Mouse (Mus musculus): ENCODE measurements at regions not wholly inside any gene's neighbourhood (a gene's known extent, or its start where the extent isn't known, plus 50 kb on each side); places are given as distances from the start of the nearest gene placed in this dataset.

DNA sequence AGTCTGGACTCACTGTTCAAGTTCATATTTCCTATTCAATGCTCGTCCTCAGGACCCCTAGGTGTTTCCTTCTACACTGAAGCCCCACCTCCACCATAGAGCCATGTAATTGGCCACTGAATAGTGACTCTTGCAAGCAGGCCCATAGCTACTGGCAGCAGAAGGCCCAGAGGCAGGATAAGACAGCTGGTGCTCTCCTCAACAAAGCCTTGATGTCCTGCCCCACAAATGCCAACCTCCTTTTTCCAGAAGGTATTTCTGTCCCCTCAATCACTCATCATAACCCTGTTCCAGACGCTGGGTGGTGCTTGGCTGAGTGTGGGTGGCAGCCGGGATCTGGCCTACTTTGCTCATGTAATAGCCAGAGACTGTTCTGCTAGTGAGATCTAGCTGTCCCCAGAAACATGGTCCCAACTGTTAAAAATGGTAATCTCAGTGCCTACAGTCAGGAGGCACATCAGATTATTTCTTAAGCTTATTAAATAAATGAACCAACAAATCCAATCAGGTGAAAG is 530.9 kb downstream of the 1810013L24Rik start:
- H3K4me2 ChIP-seq (ENCODE audit: low read depth) = no peak overlapping the region
- H3ac ChIP-seq (ENCODE audit: control insufficient read depth, insufficient read length) = no peak overlapping the region
- TF ChIP-seq MYOG (IDR thresholded peaks at IDR 0.05; ENCODE audit: control insufficient read depth in 1 of 3, insufficient read depth in 1 of 3, insufficient read length in 2 of 3, low read depth in 2 of 3) (no peak), MAX (IDR thresholded peaks at IDR 0.05; ENCODE audit: low read depth) (no peak), E2F4 (IDR thresholded peaks at IDR 0.05; ENCODE audit: insufficient read depth) (no peak), POLR2AphosphoS2 (IDR thresholded peaks at IDR 0.05; ENCODE audit: insufficient read length, low read depth) (no peak), SRF (IDR thresholded peaks at IDR 0.05; ENCODE audit: control insufficient read depth, insufficient read length, low read depth) (no peak), POLR2A (IDR thresholded peaks at IDR 0.05; ENCODE audit: insufficient read length, low read depth) (no peak), TCF3 (IDR thresholded peaks at IDR 0.05; ENCODE audit: insufficient read length, low read depth) (no peak), USF1 (IDR thresholded peaks at IDR 0.05; ENCODE audit: low read depth) (no peak), CEBPB (IDR thresholded peaks at IDR 0.05; ENCODE audit: insufficient read depth, poor library complexity, severe bottlenecking) (no peak), REST (IDR thresholded peaks at IDR 0.05; ENCODE audit: insufficient read depth, insufficient read length) (no peak)
- H3K79me2 ChIP-seq (ENCODE audit: control insufficient read depth, insufficient read depth) = no peaks in the 10 kb centered on the region
- no peaks in the 10 kb centered on the region for H3K36me3 ChIP-seq (ENCODE audit: control insufficient read depth, insufficient read depth)
- H3K27me3 ChIP-seq (ENCODE audit: control insufficient read depth, insufficient read depth, insufficient read length) = no peaks in the 10 kb centered on the region
- H3K4me3 ChIP-seq = no peak overlapping the region

DNA sequence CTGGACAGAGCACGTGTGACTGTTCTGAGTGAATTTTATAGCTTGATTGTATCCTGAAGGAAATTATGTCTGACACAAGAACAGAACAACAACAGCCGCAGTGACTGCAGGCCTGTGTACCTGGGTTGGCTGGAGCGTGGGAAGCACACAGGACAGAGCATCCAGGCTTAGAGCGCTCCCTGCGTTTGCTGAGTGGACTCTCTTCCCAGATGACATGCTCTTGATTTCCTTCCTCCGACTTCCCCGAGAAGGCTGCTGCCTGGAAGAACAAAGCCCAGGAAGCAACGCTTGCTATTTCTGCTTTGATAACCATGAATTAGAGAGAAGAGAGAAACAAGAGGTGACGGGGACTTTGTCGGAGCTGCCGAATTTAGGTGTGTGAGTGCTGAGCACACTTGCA is 532.2 kb downstream of the 1810013L24Rik start:
- Histone ChIP-seq H3ac (ENCODE audit: control insufficient read depth, insufficient read length) (no peak overlapping the region), H3K4me2 (ENCODE audit: low read depth) (no peak overlapping the region), H3K4me3 (no peak overlapping the region), H3K79me2 (ENCODE audit: control insufficient read depth, insufficient read depth) (no peaks in the 10 kb centered on the region), H3K27me3 (ENCODE audit: control insufficient read depth, insufficient read depth, insufficient read length) (no peaks in the 10 kb centered on the region), H3K36me3 (ENCODE audit: control insufficient read depth, insufficient read depth) (no peaks in the 10 kb centered on the region)
- TF ChIP-seq MAX (IDR thresholded peaks at IDR 0.05; ENCODE audit: low read depth) = no peak
- TF ChIP-seq MYOD1 (IDR thresholded peaks at IDR 0.05; ENCODE audit: control insufficient read depth in 1 of 3, insufficient read length in 2 of 3, low read depth in 2 of 3) = no peak
- no peak for TF ChIP-seq MYOG (IDR thresholded peaks at IDR 0.05; ENCODE audit: control insufficient read depth in 1 of 3, insufficient read depth in 1 of 3, insufficient read length in 2 of 3, low read depth in 2 of 3)

DNA sequence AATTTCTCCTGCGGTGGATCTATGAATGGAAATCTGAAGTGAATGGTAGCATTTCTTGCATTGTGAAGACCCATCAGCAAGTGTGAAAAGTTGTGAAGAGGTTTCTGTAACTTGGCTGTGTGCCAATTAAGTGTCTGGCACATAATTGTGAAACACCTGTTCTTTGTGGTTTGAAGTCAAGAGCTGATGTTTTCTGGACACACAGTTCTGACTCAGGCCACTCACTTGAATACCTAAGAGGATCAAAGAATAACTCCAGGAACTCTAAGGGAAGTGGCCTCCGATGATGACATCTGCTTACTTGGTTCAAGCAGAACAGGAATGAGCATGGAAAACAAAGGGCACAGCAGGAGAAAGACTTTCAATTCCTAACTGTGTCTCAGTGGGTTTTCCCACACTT is 534.2 kb downstream of the 1810013L24Rik start:
- no peak overlapping the region for H3K4me2 ChIP-seq (ENCODE audit: low read depth)
- TF ChIP-seq TCF12 (IDR thresholded peaks at IDR 0.05; ENCODE audit: insufficient read depth, poor library complexity, severe bottlenecking) = no peak
- TF ChIP-seq TCF3 (IDR thresholded peaks at IDR 0.05; ENCODE audit: insufficient read length, low read depth) = no peak
- no peak for TF ChIP-seq SRF (IDR thresholded peaks at IDR 0.05; ENCODE audit: control insufficient read depth, insufficient read length, low read depth)
- no peak for TF ChIP-seq MAX (IDR thresholded peaks at IDR 0.05; ENCODE audit: low read depth)
- TF ChIP-seq MYOG (IDR thresholded peaks at IDR 0.05; ENCODE audit: control insufficient read depth in 1 of 3, insufficient read depth in 1 of 3, insufficient read length in 2 of 3, low read depth in 2 of 3) = no peak
- TF ChIP-seq CEBPB (IDR thresholded peaks at IDR 0.05; ENCODE audit: insufficient read depth, poor library complexity, severe bottlenecking) = no peak
- TF ChIP-seq E2F4 (IDR thresholded peaks at IDR 0.05; ENCODE audit: insufficient read depth) = no peak
- no peak for TF ChIP-seq POLR2AphosphoS2 (IDR thresholded peaks at IDR 0.05; ENCODE audit: insufficient read length, low read depth)
- TF ChIP-seq MYOD1 (IDR thresholded peaks at IDR 0.05; ENCODE audit: control insufficient read depth in 1 of 3, insufficient read length in 2 of 3, low read depth in 2 of 3) = no peak
- TF ChIP-seq USF1 (IDR thresholded peaks at IDR 0.05; ENCODE audit: low read depth) = no peak
- no peak for TF ChIP-seq POLR2A (IDR thresholded peaks at IDR 0.05; ENCODE audit: insufficient read length, low read depth)
- TF ChIP-seq REST (IDR thresholded peaks at IDR 0.05; ENCODE audit: insufficient read depth, insufficient read length) = no peak
- H3K27me3 ChIP-seq (ENCODE audit: control insufficient read depth, insufficient read depth, insufficient read length) = no peaks in the 10 kb centered on the region
- H3ac ChIP-seq (ENCODE audit: control insufficient read depth, insufficient read length) = no peak overlapping the region
- no peak overlapping the region for H3K4me3 ChIP-seq
- H3K36me3 ChIP-seq (ENCODE audit: control insufficient read depth, insufficient read depth) = no peaks in the 10 kb centered on the region
- H3K79me2 ChIP-seq (ENCODE audit: control insufficient read depth, insufficient read depth) = no peaks in the 10 kb centered on the region

DNA sequence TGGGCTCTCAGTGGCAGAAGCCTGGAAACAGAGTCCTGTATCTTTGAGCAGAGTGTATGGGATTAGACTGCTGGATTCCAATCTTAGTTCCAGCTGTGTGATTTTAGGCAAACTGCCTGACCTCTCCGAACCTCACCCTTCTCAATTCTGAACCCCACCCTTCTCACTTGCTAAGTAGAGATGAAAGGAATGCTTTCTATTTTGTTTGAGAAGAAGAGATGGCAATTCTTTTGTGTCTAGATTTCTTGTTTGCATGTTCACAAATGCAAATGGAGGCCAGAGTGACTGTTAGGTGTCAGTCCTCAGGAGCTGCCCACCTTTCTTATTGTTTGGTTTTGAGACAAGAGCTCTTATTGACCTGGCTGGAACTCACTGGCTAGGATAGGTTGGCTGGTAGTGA is 561.1 kb downstream of the 1810013L24Rik start:
- Histone ChIP-seq H3K4me3 (no peak overlapping the region), H3K79me2 (ENCODE audit: control insufficient read depth, insufficient read depth) (no peaks in the 10 kb centered on the region), H3K4me2 (ENCODE audit: low read depth) (no peak overlapping the region), H3K27me3 (ENCODE audit: control insufficient read depth, insufficient read depth, insufficient read length) (no peaks in the 10 kb centered on the region), H3K36me3 (ENCODE audit: control insufficient read depth, insufficient read depth) (no peaks in the 10 kb centered on the region), H3ac (ENCODE audit: control insufficient read depth, insufficient read length) (no peak overlapping the region)
- TF ChIP-seq POLR2AphosphoS2 (IDR thresholded peaks at IDR 0.05; ENCODE audit: insufficient read length, low read depth) (no peak), MYOG (IDR thresholded peaks at IDR 0.05; ENCODE audit: control insufficient read depth in 1 of 3, insufficient read depth in 1 of 3, insufficient read length in 2 of 3, low read depth in 2 of 3) (no peak), E2F4 (IDR thresholded peaks at IDR 0.05; ENCODE audit: insufficient read depth) (no peak), TCF3 (IDR thresholded peaks at IDR 0.05; ENCODE audit: insufficient read length, low read depth) (no peak), TCF12 (IDR thresholded peaks at IDR 0.05; ENCODE audit: insufficient read depth, poor library complexity, severe bottlenecking) (no peak), SRF (IDR thresholded peaks at IDR 0.05; ENCODE audit: control insufficient read depth, insufficient read length, low read depth) (no peak)

DNA sequence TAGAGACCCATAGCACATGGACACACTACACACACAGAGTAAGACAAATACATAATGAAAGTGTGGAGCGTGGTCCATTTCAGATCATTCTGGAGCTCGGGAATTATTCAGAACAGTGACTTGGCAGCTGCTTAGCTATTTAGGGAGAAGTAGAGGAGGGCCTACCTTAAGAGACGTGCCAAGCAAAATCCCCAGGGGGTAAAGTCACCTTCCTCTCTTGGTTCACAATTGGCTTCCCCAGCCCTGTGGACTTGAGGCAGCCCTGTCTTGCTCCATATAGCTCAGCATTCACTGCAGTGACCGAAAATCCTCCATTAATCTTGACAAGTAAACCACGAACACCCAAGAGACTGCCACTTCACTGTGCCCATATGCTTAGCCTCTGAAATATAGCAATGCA is 574.8 kb downstream of the 1810013L24Rik start:
- TF ChIP-seq USF1 (IDR thresholded peaks at IDR 0.05; ENCODE audit: low read depth) (no peak), POLR2AphosphoS2 (IDR thresholded peaks at IDR 0.05; ENCODE audit: insufficient read length, low read depth) (no peak)
- Histone ChIP-seq H3K4me3 (no peak overlapping the region), H3K27me3 (ENCODE audit: control insufficient read depth, insufficient read depth, insufficient read length) (no peaks in the 10 kb centered on the region), H3K4me2 (ENCODE audit: low read depth) (no peak overlapping the region), H3K79me2 (ENCODE audit: control insufficient read depth, insufficient read depth) (no peaks in the 10 kb centered on the region), H3K36me3 (ENCODE audit: control insufficient read depth, insufficient read depth) (no peaks in the 10 kb centered on the region), H3ac (ENCODE audit: control insufficient read depth, insufficient read length) (no peak overlapping the region)

All from myocyte (in vitro differentiated cells).